Mouse (Mus musculus) ZHBTc4 (cell line): Measurements from ENCODE around the gene Nrcam.

ENCODE experiments used
- DNase-seq: peaks from one replicate; pipeline ENCODE4 v3.0.0-alpha.2; 2011; ENCODE audit warnings: low read depth, low spot score

Gene Nrcam

GRCm38 (mm10) chr12:44357881-44358280, 29.2 kb downstream of the Nrcam start:
- no peak for DNase-seq

- no peak for DNase-seq
Measured at GRCm38 (mm10) chr12:44371076-44371710, 42.5 kb downstream of the Nrcam start.

DNA sequence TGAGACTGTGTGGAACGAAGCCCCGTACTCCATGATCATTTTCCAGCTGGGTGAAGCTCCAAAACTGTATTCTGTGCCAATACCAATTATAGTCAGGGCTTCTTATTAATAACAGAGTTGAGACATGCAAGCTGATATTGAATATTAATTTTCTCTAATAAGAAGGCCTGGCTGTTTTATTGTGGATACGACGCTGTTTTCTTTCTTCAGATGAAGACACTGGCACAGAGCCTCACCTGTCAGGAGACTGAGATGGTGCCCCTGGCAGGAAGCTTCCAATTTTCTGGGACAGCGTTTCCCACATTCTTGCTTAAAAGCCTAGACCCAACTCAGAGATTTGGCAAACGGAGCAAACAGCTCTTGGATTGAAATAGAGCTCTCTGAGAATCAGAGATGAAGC, 47.3 kb downstream of the Nrcam start:
- no peak for DNase-seq

DNA sequence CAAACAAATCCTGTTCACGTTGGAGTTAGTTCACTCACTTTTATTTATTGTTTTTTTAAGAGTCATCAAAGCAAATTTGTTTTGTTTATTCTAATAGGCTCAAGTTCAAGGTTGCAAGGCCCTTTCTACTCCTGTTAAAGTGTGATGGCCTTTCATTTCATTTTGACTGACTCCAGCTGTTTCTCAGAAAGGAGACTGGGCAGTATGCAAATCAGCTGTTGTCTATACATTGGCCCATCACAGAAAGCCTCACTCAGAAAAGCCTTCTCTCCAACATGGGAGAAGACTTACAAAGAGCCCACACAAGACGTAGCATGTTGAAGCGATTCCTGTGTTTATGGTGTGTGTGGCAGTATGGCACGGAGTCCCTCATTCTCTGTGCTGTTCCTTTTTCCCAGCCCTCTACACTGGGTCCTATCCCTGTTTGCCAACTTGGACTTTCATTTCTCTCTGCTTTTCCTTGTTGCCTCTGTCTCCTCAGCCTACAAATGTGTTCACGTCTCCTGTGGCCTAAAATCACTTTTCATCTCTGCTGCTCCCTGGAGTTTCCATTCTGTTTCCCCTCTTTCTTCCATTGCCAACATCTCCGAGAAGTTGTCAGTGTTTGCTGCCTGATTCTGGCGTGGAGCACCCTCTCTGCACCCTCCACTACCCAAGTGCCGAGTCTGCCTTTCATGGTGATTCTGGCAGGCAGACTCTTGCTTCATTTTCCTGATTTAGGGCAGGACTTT, 49.9 kb downstream of the Nrcam start:
- no peak for DNase-seq

GRCm38 (mm10) chr12:44380805-44381204, 52.1 kb downstream of the Nrcam start:
- no peak for DNase-seq

- DNase-seq = no peak
Measured at GRCm38 (mm10) chr12:44386398-44386797, 57.7 kb downstream of the Nrcam start.

GRCm38 (mm10) chr12:44388220-44388619, 59.5 kb downstream of the Nrcam start:
- no peak for DNase-seq

DNA sequence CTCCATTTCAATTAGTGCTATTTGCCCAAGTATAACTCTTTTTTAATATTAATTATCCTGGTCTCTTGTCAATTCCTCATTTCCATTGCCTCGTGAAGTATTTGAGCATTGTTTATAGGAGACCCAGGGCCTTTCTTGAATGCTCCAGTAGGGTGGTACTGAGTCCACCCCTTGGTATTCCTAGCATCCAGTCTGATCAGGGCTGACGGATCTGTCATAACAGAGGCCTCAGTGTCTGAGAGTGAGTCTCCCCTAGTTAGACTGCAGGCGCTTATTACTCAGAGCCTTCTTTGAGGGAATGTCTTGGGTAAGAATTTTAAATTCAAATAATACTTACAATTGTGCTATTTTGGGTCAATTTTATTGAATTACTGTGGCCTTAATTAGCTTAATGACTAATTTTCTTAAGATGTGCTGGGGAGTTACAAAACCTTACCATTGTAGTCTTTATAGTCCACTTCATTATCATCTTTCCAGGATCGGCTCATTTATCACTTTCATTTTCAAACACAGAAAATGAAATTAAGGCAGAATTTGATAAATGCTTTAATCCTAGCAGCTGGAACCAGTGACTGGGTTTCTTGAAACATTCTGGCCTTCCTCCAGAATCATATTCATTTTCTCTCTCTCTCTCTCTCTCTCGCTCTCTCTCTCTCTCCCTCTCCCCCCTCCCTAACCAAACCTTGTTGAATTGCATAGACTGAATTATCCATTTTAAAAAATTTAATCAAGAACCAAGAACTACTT, 61.9 kb downstream of the Nrcam start:
- no peak for DNase-seq

DNA sequence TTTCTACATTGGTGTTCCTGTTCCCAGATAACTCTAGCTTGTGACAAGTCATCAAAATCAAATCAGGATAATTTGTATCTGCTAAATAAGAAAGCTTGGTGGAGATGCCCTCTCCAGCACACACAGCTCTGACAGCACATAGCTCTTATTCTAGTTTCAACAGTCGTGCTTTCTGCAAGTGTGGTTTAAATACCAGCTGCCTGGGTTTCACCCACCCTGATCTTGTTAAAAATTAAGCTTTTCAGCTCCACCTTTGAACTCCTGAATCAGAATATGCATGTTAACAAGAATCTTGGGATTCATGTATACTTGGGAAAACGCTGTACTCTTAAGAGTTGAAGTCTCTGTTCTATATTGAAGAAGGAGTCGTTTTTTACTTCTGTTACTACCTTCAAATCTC, 66.2 kb downstream of the Nrcam start:
- DNase-seq = no peak

DNA sequence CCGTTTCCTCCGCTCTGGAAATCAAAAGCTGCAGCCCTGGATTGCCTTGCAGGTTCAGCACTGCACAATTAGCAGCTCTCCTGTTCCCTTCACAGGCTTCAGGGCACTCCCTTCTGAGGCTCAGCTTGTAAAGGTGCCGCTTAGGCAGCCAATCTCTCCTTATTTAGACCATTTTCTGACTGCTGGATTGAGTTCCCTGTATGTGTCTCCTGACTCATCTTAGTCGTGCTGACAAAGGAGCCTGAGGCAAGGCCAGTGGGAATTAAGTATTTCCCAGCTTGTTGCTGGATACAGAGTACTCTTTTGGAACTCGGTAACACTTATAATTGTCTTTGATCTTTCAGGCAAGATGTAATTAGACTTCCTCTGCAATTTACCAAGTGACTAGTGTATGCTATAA, 69.1 kb downstream of the Nrcam start:
- no peak for DNase-seq

DNA sequence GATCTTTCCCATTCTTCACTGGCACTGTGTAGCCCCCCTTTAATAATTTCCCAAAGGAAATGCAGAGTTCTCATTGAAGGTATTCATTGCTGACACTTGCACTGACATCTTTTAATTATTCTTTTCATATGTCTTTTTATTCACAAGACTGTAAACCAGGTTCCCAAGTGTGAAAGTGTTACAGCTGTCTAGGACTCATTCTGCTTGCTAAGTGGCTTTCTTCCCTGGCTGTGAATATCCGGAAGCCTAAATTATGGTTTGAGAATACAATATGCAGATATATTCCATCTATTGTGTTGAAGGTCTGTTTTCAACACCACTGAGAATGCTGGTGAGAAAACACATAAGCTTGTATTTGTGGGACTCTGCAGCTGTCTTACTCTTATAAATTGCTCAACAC, 73.4 kb downstream of the Nrcam start:
- DNase-seq = no peak

DNA sequence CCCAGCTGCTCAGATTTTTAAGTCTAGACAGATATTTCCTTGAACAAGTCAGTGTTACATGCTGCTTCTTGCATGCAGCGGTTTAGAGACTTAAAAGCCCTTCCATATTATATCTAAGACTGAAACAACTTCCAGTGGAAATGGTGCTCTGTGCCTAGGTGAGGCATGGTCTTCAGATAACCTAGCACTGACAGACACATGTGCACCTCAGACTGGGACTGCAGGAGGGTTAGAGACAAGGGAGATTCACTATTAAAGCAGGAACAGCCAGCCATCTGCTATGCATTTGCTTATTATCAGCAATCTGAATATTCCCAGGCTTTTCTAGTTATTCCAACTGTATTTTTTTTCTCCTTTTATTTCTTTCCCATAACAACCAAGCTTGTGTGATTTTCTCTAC, 74.6 kb downstream of the Nrcam start:
- no peak for DNase-seq

DNA sequence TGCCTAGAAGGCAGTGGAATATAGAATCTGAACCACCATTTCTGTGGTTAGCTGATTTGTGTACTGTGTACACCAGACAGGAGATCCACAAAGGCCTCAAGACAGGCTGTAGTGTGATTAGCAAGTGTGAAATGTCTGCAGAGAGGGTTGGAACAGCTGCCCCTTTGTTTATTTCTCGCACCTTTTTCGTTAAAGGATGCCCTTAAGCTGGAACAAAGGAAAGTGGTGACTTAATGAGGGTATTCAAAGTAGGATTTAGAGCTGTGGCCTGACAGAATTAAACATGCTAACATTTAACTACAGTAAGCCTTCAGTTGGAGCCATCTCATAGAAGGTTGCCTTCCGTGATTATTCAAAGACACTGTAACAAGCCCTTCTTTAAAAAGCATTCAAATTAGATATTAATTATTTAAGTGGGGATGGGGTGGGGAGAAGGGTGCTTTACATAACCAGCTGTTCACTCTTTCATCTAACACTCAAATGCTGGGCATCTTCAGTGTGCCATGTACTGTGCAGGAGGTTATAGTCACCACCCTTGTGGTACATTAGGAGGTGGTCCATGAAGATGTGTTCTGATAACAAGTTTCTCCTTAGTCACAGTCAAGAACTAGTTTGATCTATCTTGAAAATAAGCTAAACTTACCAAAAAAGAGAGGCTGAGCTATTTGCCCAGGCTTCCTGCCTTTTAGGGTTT, 75.2 kb downstream of the Nrcam start:
- DNase-seq = no peak

- DNase-seq = no peak
Measured at GRCm38 (mm10) chr12:44409786-44410185, 81.1 kb downstream of the Nrcam start.

GRCm38 (mm10) chr12:44411031-44411430, 82.3 kb downstream of the Nrcam start:
- DNase-seq = no peak

- DNase-seq = no peak
Measured at GRCm38 (mm10) chr12:44422154-44422866, 93.6 kb downstream of the Nrcam start.

GRCm38 (mm10) chr12:44422867-44423255, 94.2 kb downstream of the Nrcam start:
- DNase-seq = no peak

DNA sequence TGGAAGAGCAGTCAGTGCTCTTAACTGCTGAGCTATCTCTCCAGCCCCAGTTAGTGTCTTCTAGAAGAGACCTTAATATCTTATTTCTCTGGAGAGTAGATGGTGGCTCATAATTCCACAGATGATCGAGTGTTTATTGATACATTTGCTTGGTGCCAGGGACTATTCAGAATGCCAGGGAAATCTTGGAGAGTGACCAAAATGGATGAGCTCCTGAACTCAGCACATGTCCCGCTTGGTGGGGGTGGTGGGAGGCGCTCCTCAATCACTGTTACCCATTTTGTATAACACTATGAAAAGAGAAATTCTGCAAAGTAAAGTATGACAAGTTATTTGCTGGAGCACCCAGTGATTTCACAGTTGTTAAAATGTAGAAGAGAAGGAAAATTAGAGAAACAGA, 95.3 kb downstream of the Nrcam start:
- no peak for DNase-seq

DNA sequence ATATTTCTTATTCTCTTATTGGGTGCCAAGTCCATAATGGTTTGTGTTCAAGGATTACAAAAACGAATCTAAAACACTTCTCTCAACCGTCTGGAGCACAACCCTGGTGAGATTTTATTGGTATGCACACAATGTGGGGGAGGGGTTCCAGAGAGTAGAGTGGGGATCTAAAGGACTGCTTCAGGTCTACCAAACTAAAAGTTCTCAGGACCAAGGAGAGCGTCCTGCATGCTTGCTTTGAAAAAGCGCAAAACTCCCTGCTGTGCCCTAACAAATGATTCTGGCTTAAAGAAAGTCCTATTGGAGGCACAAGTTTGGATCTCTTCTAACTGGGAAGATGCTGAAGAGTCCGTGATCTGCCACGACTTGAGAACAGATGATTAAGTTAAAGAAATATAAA, 96.4 kb downstream of the Nrcam start:
- DNase-seq = peak; percentile 80

GRCm38 (mm10) chr12:44430335-44430734, 101.7 kb downstream of the Nrcam start:
- no peak for DNase-seq

DNA sequence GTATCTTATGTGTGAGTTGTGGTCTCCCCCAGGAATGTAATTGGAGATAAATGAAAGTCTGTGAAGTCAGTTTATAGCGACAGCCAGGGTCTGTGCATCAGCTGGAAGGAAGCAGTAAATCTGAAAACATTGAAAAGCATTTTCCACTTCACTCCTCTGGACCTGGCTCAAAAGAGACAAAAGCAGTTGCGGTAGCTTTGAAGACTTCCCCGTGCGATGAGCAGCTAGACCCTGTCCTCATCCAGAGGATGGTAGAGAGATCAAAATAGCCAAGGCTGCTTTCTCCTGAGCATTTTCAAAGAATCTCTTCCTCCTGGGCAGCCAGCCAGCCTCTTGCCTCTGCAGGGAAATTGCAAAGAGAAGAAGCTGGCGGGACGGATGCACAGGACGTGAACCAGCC, 102.3 kb downstream of the Nrcam start:
- no peak for DNase-seq

DNA sequence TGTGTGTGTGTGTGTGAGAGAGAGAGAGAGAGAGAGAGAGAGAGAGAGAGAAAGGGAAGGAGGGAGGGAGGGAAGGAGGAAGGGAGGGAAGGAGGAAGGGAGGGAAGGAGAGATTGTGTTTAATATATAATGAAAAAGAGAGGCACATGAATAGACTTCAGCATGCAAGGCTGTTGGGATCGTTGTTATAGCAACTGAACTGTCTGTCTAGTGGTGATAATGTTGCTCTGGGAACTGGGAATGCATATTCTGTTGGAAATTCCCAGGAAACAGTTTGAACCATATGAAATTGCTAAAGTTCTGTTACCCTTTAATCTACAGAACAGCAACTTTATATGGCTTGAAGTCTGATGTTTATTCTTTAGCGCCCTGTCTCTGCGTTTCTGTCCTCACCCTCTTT, 104.0 kb downstream of the Nrcam start:
- DNase-seq = no peak
